Mouse (Mus musculus): ENCODE data around the gene Polr3k. TPM values are rescaled to one million over a fixed set of nuclear protein-coding genes. Genes with fewer than 3 reads are reported as not detected.

The Polr3k gene
- polyA plus RNA-seq, 1 experiment from 2014 or later, result 89.3 TPM

GRCm38 (mm10) chr2:181883022-181883749 is 19.0 kb downstream of the Polr3k start:
- H3K4me1 ChIP-seq, result no peaks in the 10 kb centered on the region
- H3K36me3 ChIP-seq, result no peaks in the 10 kb centered on the region
- no peak for ATAC-seq (ENCODE audit: insufficient read depth, low FRiP score, low read depth)
- H3K27ac ChIP-seq, result no peak overlapping the region
- H3K4me2 ChIP-seq, result no peak overlapping the region
- H3K27me3 ChIP-seq (replicated peaks), result no peaks in the 10 kb centered on the region
- no peaks in the 10 kb centered on the region for H3K9me3 ChIP-seq
- H3K4me3 ChIP-seq (replicated peaks), result no peak overlapping the region
- H3K9ac ChIP-seq, result no peak overlapping the region
- 68% methylated on average over 3 of the region's 3 CpGs for WGBS

GRCm38 (mm10) chr2:181917861-181918260 is 53.7 kb downstream of the Polr3k start:
- Histone ChIP-seq H3K27me3 (replicated peaks) (no peaks in the 10 kb centered on the region), H3K4me1 (no peaks in the 10 kb centered on the region), H3K9ac (no peak overlapping the region), H3K4me2 (no peak overlapping the region), H3K4me3 (replicated peaks) (no peak overlapping the region), H3K36me3 (no peaks in the 10 kb centered on the region), H3K27ac (no peak overlapping the region), H3K9me3 (no peaks in the 10 kb centered on the region)
- 46% methylated on average over 3 of the region's 3 CpGs for WGBS
- ATAC-seq (ENCODE audit: insufficient read depth, low FRiP score, low read depth), result no peak

GRCm38 (mm10) chr2:181918501-181918900 is 54.4 kb downstream of the Polr3k start:
- WGBS, result 46% methylated on average over 3 of the region's 3 CpGs
- no peaks in the 10 kb centered on the region for H3K4me1 ChIP-seq
- no peak overlapping the region for H3K9ac ChIP-seq
- H3K4me3 ChIP-seq (replicated peaks), result no peak overlapping the region
- no peak overlapping the region for H3K27ac ChIP-seq
- no peaks in the 10 kb centered on the region for H3K36me3 ChIP-seq
- H3K4me2 ChIP-seq, result no peak overlapping the region
- no peaks in the 10 kb centered on the region for H3K9me3 ChIP-seq
- peak; percentile 92; the same call in 1 of the 2 replicates for ATAC-seq (ENCODE audit: insufficient read depth, low FRiP score, low read depth)
- no peaks in the 10 kb centered on the region for H3K27me3 ChIP-seq (replicated peaks)

Other genes starting within 250 kb of the Polr3k start
- 0.36 and 1.2 TPM in 2 replicates for gene Gm29797, start 207.3 kb upstream of the Polr3k start, polyA plus RNA-seq (2015; fragmentation: Nextera tagmentation; extraction: Ambion mirVana)
- gene Sox18, start 192.7 kb upstream of the Polr3k start, polyA plus RNA-seq (2015; fragmentation: Nextera tagmentation; extraction: Ambion mirVana), result 28.7 and 32.0 TPM in 2 replicates
- gene Tcea2, start 184.0 kb upstream of the Polr3k start, polyA plus RNA-seq (2015; fragmentation: Nextera tagmentation; extraction: Ambion mirVana), result 21.5 and 24.2 TPM in 2 replicates
- 51.7 and 53.3 TPM in 2 replicates for gene Rgs19, start 170.4 kb upstream of the Polr3k start, polyA plus RNA-seq (2015; fragmentation: Nextera tagmentation; extraction: Ambion mirVana)
- not detected in 2 replicates for gene Lkaaear1, start 165.9 kb upstream of the Polr3k start, polyA plus RNA-seq (2015; fragmentation: Nextera tagmentation; extraction: Ambion mirVana)
- 1.3 and 2.3 TPM in 2 replicates for gene Oprl1, start 149.3 kb upstream of the Polr3k start, polyA plus RNA-seq (2015; fragmentation: Nextera tagmentation; extraction: Ambion mirVana)
- gene Myt1, start 101.0 kb upstream of the Polr3k start, polyA plus RNA-seq (2015; fragmentation: Nextera tagmentation; extraction: Ambion mirVana), result 2.4 and 2.9 TPM in 2 replicates
- gene Pcmtd2, start 26.5 kb upstream of the Polr3k start, polyA plus RNA-seq (2015; fragmentation: Nextera tagmentation; extraction: Ambion mirVana), result 28.0 and 29.3 TPM in 2 replicates
- gene Gm14496, start 126.8 kb downstream of the Polr3k start, polyA plus RNA-seq (2015; fragmentation: Nextera tagmentation; extraction: Ambion mirVana), result not detected in 2 replicates